Mouse (Mus musculus) thymus, postnatal 4 days (tissue): ENCODE measurements around the gene Cbx3.

Experiments
- DNase-seq: peaks from one replicate; pipeline ENCODE4 v3.0.0; 2021

Cbx3 gene

GRCm38 (mm10) chr6:51529457-51529856 lies 59.3 kb downstream of the Cbx3 start:
- no peak for DNase-seq
